Mouse (Mus musculus): ENCODE measurements around the gene Rplp0.

Rplp0 gene

DNA sequence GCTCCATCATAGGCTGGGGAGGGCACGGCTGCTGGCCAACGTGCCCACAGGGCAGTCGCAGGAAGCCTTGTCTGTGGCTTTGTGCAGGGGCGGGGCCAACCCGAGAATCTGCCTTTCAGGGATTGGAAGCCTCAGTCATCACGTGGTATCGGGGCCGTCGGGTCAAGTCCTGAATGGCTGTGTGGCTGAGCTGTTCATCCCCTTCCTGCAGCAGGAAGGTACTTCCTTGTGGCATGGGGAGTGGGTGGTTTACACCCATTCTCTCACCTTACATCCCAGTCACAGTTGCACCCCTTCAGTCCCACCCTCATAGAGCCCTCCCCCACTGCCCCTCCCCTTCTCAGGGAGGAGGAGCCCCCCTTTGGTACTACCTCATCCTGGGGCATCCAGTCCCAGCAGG is 22.4 kb downstream of the Rplp0 start:
- no peak for DNase-seq (ENCODE audit: low spot score)

DNA sequence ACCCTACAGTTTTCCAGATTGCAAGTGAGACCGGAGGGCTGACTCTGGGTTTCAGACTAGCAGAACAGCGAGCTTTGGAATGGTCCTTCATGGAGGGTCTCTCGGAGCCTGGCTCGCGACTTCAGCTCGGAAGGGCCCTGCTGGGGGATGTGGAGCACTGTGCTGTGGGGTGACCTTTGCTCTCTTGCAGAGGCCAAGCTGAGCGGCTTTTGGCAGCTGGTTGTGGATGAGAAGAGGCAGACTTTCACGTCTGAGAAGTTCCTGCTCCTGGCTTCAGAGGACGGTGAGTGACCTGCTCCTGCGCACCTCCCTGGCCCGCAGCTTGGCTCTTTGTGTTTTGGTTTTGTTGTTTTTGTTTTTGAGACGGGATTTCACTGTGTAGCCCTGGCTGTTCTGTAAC is 26.3 kb downstream of the Rplp0 start:
- no peak for DNase-seq (ENCODE audit: low spot score)

- DNase-seq (ENCODE audit: low spot score) = no peak
Observed at GRCm38 (mm10) chr5:115586166-115586565, 26.9 kb downstream of the Rplp0 start.

DNA sequence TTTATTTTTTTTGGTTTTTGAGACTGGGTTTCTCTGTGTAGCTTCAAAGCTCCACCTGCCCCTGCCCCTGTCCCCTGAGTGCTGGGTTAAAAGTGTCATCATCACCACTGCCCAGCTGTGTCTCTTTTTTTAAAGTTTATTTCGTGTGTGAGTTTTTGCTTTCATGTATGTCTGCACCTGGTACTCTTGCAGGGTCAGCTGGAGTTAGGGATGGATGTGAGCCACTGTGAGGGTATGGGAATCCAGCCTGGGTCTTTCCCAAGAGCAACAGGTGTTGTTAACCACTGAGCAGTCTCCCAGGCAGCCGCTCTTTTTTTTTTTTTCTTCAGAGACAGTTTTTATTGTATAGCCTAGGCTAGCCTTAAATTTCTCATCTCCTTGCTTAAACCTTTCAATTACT is 27.5 kb downstream of the Rplp0 start:
- DNase-seq (ENCODE audit: low spot score) = no peak

GRCm38 (mm10) chr5:115591028-115591427 is 31.8 kb downstream of the Rplp0 start:
- no peak for DNase-seq (ENCODE audit: low spot score)

- no peak for DNase-seq (ENCODE audit: low spot score)
Observed at GRCm38 (mm10) chr5:115591506-115591905, 32.2 kb downstream of the Rplp0 start.

- no peak for DNase-seq (ENCODE audit: low spot score)
Observed at GRCm38 (mm10) chr5:115603561-115603960, 44.3 kb downstream of the Rplp0 start.

DNA sequence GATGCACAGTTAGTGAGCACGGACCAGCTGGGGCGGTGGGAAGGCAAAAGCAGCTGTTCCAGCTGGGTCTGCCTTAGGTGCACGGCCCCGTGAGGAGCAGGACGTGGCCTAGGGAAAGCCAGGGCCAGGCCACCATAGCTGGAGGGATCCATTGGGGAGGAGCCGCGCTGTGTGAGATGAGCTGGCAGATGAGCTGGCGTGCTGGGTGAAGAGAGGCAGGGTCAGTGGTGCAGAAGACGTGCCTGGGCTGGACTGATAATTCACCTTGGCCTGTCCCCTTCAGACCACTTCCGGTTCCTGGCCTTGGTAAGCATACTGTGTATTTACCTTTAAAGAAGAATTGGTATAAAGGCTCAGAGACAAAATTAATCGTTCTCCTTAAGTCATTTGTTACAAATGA is 52.3 kb downstream of the Rplp0 start:
- no peak for DNase-seq (ENCODE audit: low spot score)

Measured in left cerebral cortex, adult 11 months (tissue).